Mouse (Mus musculus) neural tube, embryonic 12.5 days (tissue): ENCODE measurements around the gene St6galnac3. TPM values are rescaled to one million over a fixed set of nuclear protein-coding genes. Genes with fewer than 3 reads are reported as not detected.
A peak's percentile ranks its signal among the peaks of the same experiment; 100 is the strongest.

Experiments used
- ATAC-seq: fragments of 200-750 bp; cut with Nextera tagmentation; 2 replicates; pipeline ENCODE4 v1.8.0; 2017; ENCODE audit warnings: low read depth, mild to moderate bottlenecking, moderate TSS enrichment, moderate library complexity; ENCODE audit not compliant: low FRiP score
- H3K27ac ChIP-seq: fragments of 300-500 bp; sonication (generic); 2 replicates; pipeline ENCODE4 v1.5.1; 2016
- H3K27me3 ChIP-seq: fragments of 300-500 bp; sonication (generic); replicated peaks from 2 replicates; pipeline ENCODE4 v1.6.1; 2016; ENCODE audit warnings: mild to moderate bottlenecking
- H3K36me3 ChIP-seq: fragments of 300-500 bp; sonication (generic); 2 replicates; pipeline ENCODE4 v1.6.1; 2016; ENCODE audit warnings: mild to moderate bottlenecking
- H3K4me1 ChIP-seq: fragments of 300-500 bp; sonication (generic); 2 replicates; pipeline ENCODE4 v1.6.1; 2016
- H3K4me2 ChIP-seq: fragments of 300-500 bp; sonication (generic); replicated peaks from 2 replicates; pipeline ENCODE4 v1.6.1; 2016; ENCODE audit warnings: mild to moderate bottlenecking
- H3K4me3 ChIP-seq: fragments of 300-500 bp; sonication (generic); 2 replicates; pipeline ENCODE4 v1.5.1; 2016
- H3K9ac ChIP-seq: fragments of 300-500 bp; sonication (generic); 2 replicates; pipeline ENCODE4 v1.6.1; 2016; ENCODE audit warnings: mild to moderate bottlenecking
- H3K9me3 ChIP-seq: fragments of 300-500 bp; sonication (generic); 2 replicates; pipeline ENCODE4 v1.6.1; 2016; ENCODE audit warnings: mild to moderate bottlenecking
- WGBS: fragments of 180-500 bp; shearing (Covaris S2); methylation state at CpG from one replicate; pipeline ENCODE4 v1.1.7; 2016; 5-methylcytosine and 5-hydroxymethylcytosine counted together
- polyA plus RNA-seq: library from polyadenylated mRNA; unstranded; fragments of >200 nt; fragmentation: Nextera tagmentation; extraction: Ambion mirVana; gene quantifications from 2 replicates; pipeline ENCODE4 v1.2.1, GENCODE M21; 2016

Gene St6galnac3
- polyA plus RNA-seq, 1 experiment from 2014 or later = 34.8 TPM

- Histone ChIP-seq H3K9me3 (no peaks in the 10 kb centered on the region), H3K36me3 (no peaks in the 10 kb centered on the region), H3K4me3 (no peak overlapping the region), H3K4me2 (no peak overlapping the region), H3K4me1 (no peaks in the 10 kb centered on the region), H3K27me3 (no peaks in the 10 kb centered on the region), H3K27ac (no peak overlapping the region), H3K9ac (no peak overlapping the region)
- WGBS = 84% methylated on average over 6 of the region's 6 CpGs
- ATAC-seq = no peak
Observed at GRCm38 (mm10) chr3:153749359-153749758, 24.4 kb upstream of the St6galnac3 start.

DNA sequence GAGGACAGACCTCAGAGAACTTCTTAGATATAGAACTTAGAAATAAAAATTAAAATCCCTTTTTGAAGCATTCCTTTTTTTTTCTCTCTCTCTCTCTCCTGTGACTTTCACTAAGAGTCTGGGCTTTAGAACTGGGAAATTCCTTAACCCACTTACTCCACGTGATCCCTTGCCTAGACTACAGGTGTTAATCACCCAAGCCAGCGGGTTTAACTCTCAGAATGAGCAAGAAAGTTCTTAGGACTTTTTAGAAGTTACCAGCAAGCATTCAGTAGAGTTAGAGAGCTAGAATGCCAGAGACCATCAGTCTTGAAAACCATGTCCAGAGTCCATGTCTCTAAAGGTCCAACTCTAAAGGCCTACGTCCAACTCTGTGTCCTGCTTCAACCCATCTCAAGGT is 23.3 kb upstream of the St6galnac3 start:
- H3K9me3 ChIP-seq = no peaks in the 10 kb centered on the region
- no peak overlapping the region for H3K27ac ChIP-seq
- ATAC-seq = no peak
- H3K27me3 ChIP-seq = no peaks in the 10 kb centered on the region
- H3K36me3 ChIP-seq = no peaks in the 10 kb centered on the region
- no peaks in the 10 kb centered on the region for H3K4me1 ChIP-seq
- H3K9ac ChIP-seq = no peak overlapping the region
- H3K4me3 ChIP-seq = no peak overlapping the region
- no peak overlapping the region for H3K4me2 ChIP-seq
- 91% methylated on average over 3 of the region's 3 CpGs for WGBS

DNA sequence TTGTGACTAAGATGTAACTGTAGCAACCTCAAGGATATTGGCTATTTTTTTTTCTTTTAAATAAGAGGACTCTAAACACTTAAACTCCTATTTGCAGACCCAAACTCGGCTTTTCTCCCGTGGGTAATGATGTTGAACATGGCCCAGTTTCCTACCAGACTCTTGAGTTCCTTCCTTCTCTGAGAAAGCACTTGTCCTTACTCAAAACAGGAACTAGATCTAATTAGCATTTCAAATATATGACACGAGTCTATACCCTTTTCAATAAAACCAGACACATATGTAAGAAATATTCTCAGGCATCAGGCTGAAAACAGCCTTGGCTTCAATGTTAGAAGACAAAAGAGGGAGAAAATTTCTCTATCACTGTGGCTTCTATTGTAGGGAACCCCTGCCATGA is 20.1 kb upstream of the St6galnac3 start:
- H3K4me2 ChIP-seq = no peak overlapping the region
- 81% methylated on average over 3 of the region's 3 CpGs for WGBS

GRCm38 (mm10) chr3:153744447-153744846 is 19.5 kb upstream of the St6galnac3 start:
- Histone ChIP-seq H3K36me3 (no peaks in the 10 kb centered on the region), H3K27me3 (no peaks in the 10 kb centered on the region), H3K9ac (no peak overlapping the region), H3K4me2 (no peak overlapping the region), H3K4me1 (no peaks in the 10 kb centered on the region), H3K9me3 (no peaks in the 10 kb centered on the region), H3K27ac (no peak overlapping the region), H3K4me3 (no peak overlapping the region)
- ATAC-seq = no peak
- WGBS = 92% methylated on average over 6 of the region's 6 CpGs

More for the DNA sequence above, 20.1 kb upstream of the St6galnac3 start:
- Histone ChIP-seq H3K27ac (no peak overlapping the region), H3K9ac (no peak overlapping the region), H3K4me3 (no peak overlapping the region), H3K36me3 (no peaks in the 10 kb centered on the region), H3K27me3 (no peaks in the 10 kb centered on the region), H3K9me3 (no peaks in the 10 kb centered on the region), H3K4me1 (no peaks in the 10 kb centered on the region)
- ATAC-seq = no peak

DNA sequence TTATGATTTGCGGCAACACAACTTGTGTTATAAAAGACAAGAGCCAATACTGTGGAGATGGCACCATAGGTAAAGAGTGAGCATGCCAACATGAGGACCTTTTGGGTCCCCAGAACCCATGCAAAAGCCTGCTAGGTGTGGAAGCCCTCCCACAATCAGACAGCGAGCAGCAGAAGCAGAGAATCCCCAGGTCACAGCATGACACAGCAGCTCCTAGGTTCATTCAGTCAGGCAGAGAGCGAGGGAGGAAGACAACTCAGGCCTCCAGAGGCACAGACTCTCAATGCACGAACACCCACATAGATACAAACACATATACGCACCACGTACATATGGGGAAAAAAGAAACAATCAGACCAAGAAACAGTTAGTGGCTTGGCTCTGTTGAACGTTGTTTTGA is 16.8 kb upstream of the St6galnac3 start:
- H3K9me3 ChIP-seq = no peaks in the 10 kb centered on the region
- H3K27me3 ChIP-seq = no peaks in the 10 kb centered on the region
- H3K4me3 ChIP-seq = no peak overlapping the region
- no peak overlapping the region for H3K4me2 ChIP-seq
- H3K9ac ChIP-seq = no peak overlapping the region
- no peak overlapping the region for H3K27ac ChIP-seq
- peaks cover 12% of the 10 kb centered on the region for H3K4me1 ChIP-seq
- ATAC-seq = no peak
- no peaks in the 10 kb centered on the region for H3K36me3 ChIP-seq
- 85% methylated on average over 7 of the region's 7 CpGs for WGBS

DNA sequence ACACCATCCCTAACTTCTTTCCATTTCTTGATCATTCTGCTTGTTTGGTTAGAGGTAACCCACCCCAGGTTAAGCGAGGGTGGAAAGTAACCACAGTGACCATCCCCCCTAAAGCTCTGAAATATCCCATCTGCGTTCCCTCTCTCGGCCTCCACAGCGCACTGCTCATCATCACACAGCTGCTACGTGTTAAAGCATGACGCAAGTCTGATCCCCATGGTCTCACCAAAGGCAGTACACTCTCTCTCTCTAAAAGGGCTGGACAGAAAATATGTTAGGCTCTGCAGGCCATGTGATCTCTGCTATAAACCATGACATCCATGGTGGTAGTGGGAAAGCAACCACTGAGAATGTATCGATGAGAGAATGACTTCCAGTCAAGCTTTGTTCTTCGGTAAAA is 14.4 kb upstream of the St6galnac3 start:
- Histone ChIP-seq H3K4me1 (peaks cover 27% of the 10 kb centered on the region), H3K4me3 (no peak overlapping the region), H3K9me3 (no peaks in the 10 kb centered on the region), H3K9ac (no peak overlapping the region), H3K27ac (no peak overlapping the region), H3K27me3 (no peaks in the 10 kb centered on the region), H3K36me3 (no peaks in the 10 kb centered on the region), H3K4me2 (no peak overlapping the region)
- ATAC-seq = no peak
- 77% methylated on average over 8 of the region's 8 CpGs for WGBS

GRCm38 (mm10) chr3:153738421-153738820 is 13.4 kb upstream of the St6galnac3 start:
- ATAC-seq = peak; percentile 39
- H3K4me2 ChIP-seq = no peak overlapping the region

GRCm38 (mm10) chr3:153736756-153737280 is 11.8 kb upstream of the St6galnac3 start:
- H3K27me3 ChIP-seq = no peaks in the 10 kb centered on the region
- H3K4me1 ChIP-seq = peaks cover 30% of the 10 kb centered on the region
- H3K9ac ChIP-seq = no peak overlapping the region
- no peak for ATAC-seq
- H3K4me2 ChIP-seq = no peak overlapping the region
- H3K36me3 ChIP-seq = no peaks in the 10 kb centered on the region
- H3K27ac ChIP-seq = no peak overlapping the region
- 70% methylated on average over 16 of the region's 16 CpGs for WGBS
- no peak overlapping the region for H3K4me3 ChIP-seq
- H3K9me3 ChIP-seq = no peaks in the 10 kb centered on the region

More at GRCm38 (mm10) chr3:153738421-153738820, 13.4 kb upstream of the St6galnac3 start:
- Histone ChIP-seq H3K4me1 (peaks cover 27% of the 10 kb centered on the region), H3K9ac (no peak overlapping the region), H3K9me3 (no peaks in the 10 kb centered on the region), H3K27ac (no peak overlapping the region), H3K27me3 (no peaks in the 10 kb centered on the region), H3K36me3 (no peaks in the 10 kb centered on the region), H3K4me3 (no peak overlapping the region)
- WGBS = 23% methylated on average over 10 of the region's 10 CpGs

- no peak overlapping the region for H3K9ac ChIP-seq
- H3K27ac ChIP-seq = no peak overlapping the region
- whole genome bisulfite sequencing = 62% methylated on average over 13 of the region's 13 CpGs
- no peaks in the 10 kb centered on the region for H3K27me3 ChIP-seq
- ATAC-seq = no peak
- H3K36me3 ChIP-seq = no peaks in the 10 kb centered on the region
- no peak overlapping the region for H3K4me3 ChIP-seq
- peaks cover 30% of the 10 kb centered on the region for H3K4me1 ChIP-seq
- H3K4me2 ChIP-seq = no peak overlapping the region
- H3K9me3 ChIP-seq = no peaks in the 10 kb centered on the region
Observed at GRCm38 (mm10) chr3:153735796-153736549, 11.0 kb upstream of the St6galnac3 start.

GRCm38 (mm10) chr3:153734741-153735140 is 9.8 kb upstream of the St6galnac3 start:
- Histone ChIP-seq H3K27me3 (no peaks in the 10 kb centered on the region), H3K36me3 (no peaks in the 10 kb centered on the region), H3K9me3 (no peaks in the 10 kb centered on the region), H3K4me3 (no peak overlapping the region), H3K9ac (no peak overlapping the region), H3K27ac (no peak overlapping the region), H3K4me2 (no peak overlapping the region), H3K4me1 (peaks cover 30% of the 10 kb centered on the region)
- 29% methylated on average over 10 of the region's 10 CpGs for WGBS
- ATAC-seq = peak; percentile 9; the same call in 1 of the 2 replicates

GRCm38 (mm10) chr3:153733364-153734159 is 8.6 kb upstream of the St6galnac3 start:
- no peak overlapping the region for H3K9ac ChIP-seq
- no peak overlapping the region for H3K27ac ChIP-seq
- no peaks in the 10 kb centered on the region for H3K36me3 ChIP-seq
- H3K4me2 ChIP-seq = no peak overlapping the region
- no peaks in the 10 kb centered on the region for H3K27me3 ChIP-seq
- no peak overlapping the region for H3K4me3 ChIP-seq
- ATAC-seq = no peak
- H3K9me3 ChIP-seq = no peaks in the 10 kb centered on the region
- WGBS = 92% methylated on average over 4 of the region's 4 CpGs
- H3K4me1 ChIP-seq = peaks cover 24% of the 10 kb centered on the region

- no peaks in the 10 kb centered on the region for H3K9me3 ChIP-seq
- 59% methylated on average over 6 of the region's 6 CpGs for WGBS
- H3K36me3 ChIP-seq = no peaks in the 10 kb centered on the region
- H3K4me2 ChIP-seq = no peak overlapping the region
- H3K4me3 ChIP-seq = no peak overlapping the region
- H3K27ac ChIP-seq = no peak overlapping the region
- H3K9ac ChIP-seq = no peak overlapping the region
- ATAC-seq = no peak
- H3K27me3 ChIP-seq = no peaks in the 10 kb centered on the region
- H3K4me1 ChIP-seq = peaks cover 20% of the 10 kb centered on the region
Observed at GRCm38 (mm10) chr3:153732749-153733148, 7.8 kb upstream of the St6galnac3 start.
